Mouse (Mus musculus): Measurements from ENCODE around the gene Csrnp3. TPM values are rescaled to one million over a fixed set of nuclear protein-coding genes. Genes with fewer than 3 reads are reported as not detected.

Csrnp3 gene
- polyA plus RNA-seq, 1 experiment from 2014 or later, result 3.1 TPM

GRCm38 (mm10) chr2:65908526-65908925 lies 63.0 kb downstream of the Csrnp3 start:
- Histone ChIP-seq H3K9me3 (ENCODE audit: control insufficient read depth, low read length) (no peaks in the 10 kb centered on the region), H3K9ac (ENCODE audit: low read depth, low read length) (no peak overlapping the region), H3K4me2 (replicated peaks; ENCODE audit: low read depth, low read length) (no peak overlapping the region), H3K27me3 (ENCODE audit: control insufficient read depth, insufficient read depth, low read length) (no peaks in the 10 kb centered on the region), H3K4me1 (ENCODE audit: control insufficient read depth, insufficient read depth, low read length) (no peaks in the 10 kb centered on the region), H3K36me3 (ENCODE audit: control insufficient read depth, insufficient read depth, low read length) (no peaks in the 10 kb centered on the region), H3K27ac (ENCODE audit: low read depth, low read length) (no peak overlapping the region), H3K4me3 (ENCODE audit: low read length) (no peak overlapping the region)
- 77% methylated on average over 3 of the region's 3 CpGs for WGBS
- no peak for ATAC-seq (ENCODE audit: low FRiP score, low TSS enrichment)

GRCm38 (mm10) chr2:65909724-65910521 lies 64.4 kb downstream of the Csrnp3 start:
- Histone ChIP-seq H3K9me3 (ENCODE audit: control insufficient read depth, low read length) (no peaks in the 10 kb centered on the region), H3K27ac (ENCODE audit: low read depth, low read length) (no peak overlapping the region), H3K36me3 (ENCODE audit: control insufficient read depth, insufficient read depth, low read length) (no peaks in the 10 kb centered on the region), H3K4me2 (replicated peaks; ENCODE audit: low read depth, low read length) (no peak overlapping the region), H3K9ac (ENCODE audit: low read depth, low read length) (no peak overlapping the region), H3K4me1 (ENCODE audit: control insufficient read depth, insufficient read depth, low read length) (no peaks in the 10 kb centered on the region), H3K4me3 (ENCODE audit: low read length) (no peak overlapping the region), H3K27me3 (ENCODE audit: control insufficient read depth, insufficient read depth, low read length) (no peaks in the 10 kb centered on the region)
- ATAC-seq (ENCODE audit: low FRiP score, low TSS enrichment), result no peak
- 30% methylated on average over 13 of the region's 13 CpGs for WGBS

- no peak overlapping the region for H3K4me3 ChIP-seq (ENCODE audit: low read length)
- H3K36me3 ChIP-seq (ENCODE audit: control insufficient read depth, insufficient read depth, low read length), result no peaks in the 10 kb centered on the region
- H3K4me2 ChIP-seq (replicated peaks; ENCODE audit: low read depth, low read length), result no peak overlapping the region
- peaks cover under 1% of the 10 kb centered on the region; the same call in 1 of the 2 replicates for H3K4me1 ChIP-seq (ENCODE audit: control insufficient read depth, insufficient read depth, low read length)
- H3K9ac ChIP-seq (ENCODE audit: low read depth, low read length), result no peak overlapping the region
- no peaks in the 10 kb centered on the region for H3K9me3 ChIP-seq (ENCODE audit: control insufficient read depth, low read length)
- H3K27ac ChIP-seq (ENCODE audit: low read depth, low read length), result no peak overlapping the region
- no peaks in the 10 kb centered on the region for H3K27me3 ChIP-seq (ENCODE audit: control insufficient read depth, insufficient read depth, low read length)
- ATAC-seq (ENCODE audit: low FRiP score, low TSS enrichment), result no peak
- 60% methylated on average over 7 of the region's 7 CpGs for WGBS
Measured at GRCm38 (mm10) chr2:65915994-65916393, 70.4 kb downstream of the Csrnp3 start.

- H3K4me1 ChIP-seq (ENCODE audit: control insufficient read depth, insufficient read depth, low read length), result peaks cover 5% of the 10 kb centered on the region; the same call in 1 of the 2 replicates
- WGBS, result 6% methylated on average over 9 of the region's 9 CpGs
- H3K27ac ChIP-seq (ENCODE audit: low read depth, low read length), result no peak overlapping the region
- no peaks in the 10 kb centered on the region for H3K9me3 ChIP-seq (ENCODE audit: control insufficient read depth, low read length)
- H3K36me3 ChIP-seq (ENCODE audit: control insufficient read depth, insufficient read depth, low read length), result no peaks in the 10 kb centered on the region
- H3K9ac ChIP-seq (ENCODE audit: low read depth, low read length), result no peak overlapping the region
- H3K4me3 ChIP-seq (ENCODE audit: low read length), result no peak overlapping the region
- H3K4me2 ChIP-seq (replicated peaks; ENCODE audit: low read depth, low read length), result peak overlapping the region; percentile 6; the same call in 1 of the 2 replicates
- no peaks in the 10 kb centered on the region for H3K27me3 ChIP-seq (ENCODE audit: control insufficient read depth, insufficient read depth, low read length)
- ATAC-seq (ENCODE audit: low FRiP score, low TSS enrichment), result peak; percentile 85
Measured at GRCm38 (mm10) chr2:65920651-65921412, 75.3 kb downstream of the Csrnp3 start.

GRCm38 (mm10) chr2:65925363-65925941 lies 79.9 kb downstream of the Csrnp3 start:
- Histone ChIP-seq H3K27ac (ENCODE audit: low read depth, low read length) (no peak overlapping the region), H3K36me3 (ENCODE audit: control insufficient read depth, insufficient read depth, low read length) (no peaks in the 10 kb centered on the region), H3K4me1 (ENCODE audit: control insufficient read depth, insufficient read depth, low read length) (peaks cover 5% of the 10 kb centered on the region; the same call in 1 of the 2 replicates), H3K27me3 (ENCODE audit: control insufficient read depth, insufficient read depth, low read length) (no peaks in the 10 kb centered on the region), H3K4me3 (ENCODE audit: low read length) (no peak overlapping the region), H3K4me2 (replicated peaks; ENCODE audit: low read depth, low read length) (no peak overlapping the region), H3K9ac (ENCODE audit: low read depth, low read length) (no peak overlapping the region), H3K9me3 (ENCODE audit: control insufficient read depth, low read length) (no peaks in the 10 kb centered on the region)
- 64% methylated on average over 15 of the region's 15 CpGs for WGBS
- ATAC-seq (ENCODE audit: low FRiP score, low TSS enrichment), result no peak

GRCm38 (mm10) chr2:65926935-65927708 lies 81.6 kb downstream of the Csrnp3 start:
- Histone ChIP-seq H3K9me3 (ENCODE audit: control insufficient read depth, low read length) (no peaks in the 10 kb centered on the region), H3K4me3 (ENCODE audit: low read length) (no peak overlapping the region), H3K27ac (ENCODE audit: low read depth, low read length) (no peak overlapping the region), H3K4me2 (replicated peaks; ENCODE audit: low read depth, low read length) (no peak overlapping the region), H3K9ac (ENCODE audit: low read depth, low read length) (no peak overlapping the region), H3K27me3 (ENCODE audit: control insufficient read depth, insufficient read depth, low read length) (no peaks in the 10 kb centered on the region), H3K4me1 (ENCODE audit: control insufficient read depth, insufficient read depth, low read length) (no peaks in the 10 kb centered on the region), H3K36me3 (ENCODE audit: control insufficient read depth, insufficient read depth, low read length) (no peaks in the 10 kb centered on the region)
- ATAC-seq (ENCODE audit: low FRiP score, low TSS enrichment), result no peak
- 56% methylated on average over 8 of the region's 8 CpGs for WGBS

GRCm38 (mm10) chr2:65929286-65929685 lies 83.7 kb downstream of the Csrnp3 start:
- H3K4me2 ChIP-seq (replicated peaks; ENCODE audit: low read depth, low read length), result no peak overlapping the region
- H3K4me3 ChIP-seq (ENCODE audit: low read length), result no peak overlapping the region
- no peak overlapping the region for H3K27ac ChIP-seq (ENCODE audit: low read depth, low read length)
- WGBS, result 67% methylated on average over 3 of the region's 3 CpGs
- no peaks in the 10 kb centered on the region for H3K4me1 ChIP-seq (ENCODE audit: control insufficient read depth, insufficient read depth, low read length)
- ATAC-seq (ENCODE audit: low FRiP score, low TSS enrichment), result no peak
- H3K9ac ChIP-seq (ENCODE audit: low read depth, low read length), result no peak overlapping the region
- no peaks in the 10 kb centered on the region for H3K9me3 ChIP-seq (ENCODE audit: control insufficient read depth, low read length)
- no peaks in the 10 kb centered on the region for H3K36me3 ChIP-seq (ENCODE audit: control insufficient read depth, insufficient read depth, low read length)
- no peaks in the 10 kb centered on the region for H3K27me3 ChIP-seq (ENCODE audit: control insufficient read depth, insufficient read depth, low read length)

- Histone ChIP-seq H3K4me3 (ENCODE audit: low read length) (no peak overlapping the region), H3K4me1 (ENCODE audit: control insufficient read depth, insufficient read depth, low read length) (no peaks in the 10 kb centered on the region), H3K36me3 (ENCODE audit: control insufficient read depth, insufficient read depth, low read length) (no peaks in the 10 kb centered on the region), H3K4me2 (replicated peaks; ENCODE audit: low read depth, low read length) (peak overlapping the region; percentile 17; the same call in 1 of the 2 replicates), H3K27ac (ENCODE audit: low read depth, low read length) (no peak overlapping the region), H3K9ac (ENCODE audit: low read depth, low read length) (no peak overlapping the region), H3K27me3 (ENCODE audit: control insufficient read depth, insufficient read depth, low read length) (no peaks in the 10 kb centered on the region), H3K9me3 (ENCODE audit: control insufficient read depth, low read length) (no peaks in the 10 kb centered on the region)
- ATAC-seq (ENCODE audit: low FRiP score, low TSS enrichment), result no peak
- WGBS, result 34% methylated on average over 11 of the region's 11 CpGs
Measured at GRCm38 (mm10) chr2:65929927-65930326, 84.4 kb downstream of the Csrnp3 start.

Data from kidney, embryonic 14.5 days (tissue).